Mouse (Mus musculus): ENCODE data around the gene Emid1. TPM values are rescaled to one million over a fixed set of nuclear protein-coding genes. Genes with fewer than 3 reads are reported as not detected.

The Emid1 gene
- polyA plus RNA-seq, 1 experiment: 56.7 TPM

DNA sequence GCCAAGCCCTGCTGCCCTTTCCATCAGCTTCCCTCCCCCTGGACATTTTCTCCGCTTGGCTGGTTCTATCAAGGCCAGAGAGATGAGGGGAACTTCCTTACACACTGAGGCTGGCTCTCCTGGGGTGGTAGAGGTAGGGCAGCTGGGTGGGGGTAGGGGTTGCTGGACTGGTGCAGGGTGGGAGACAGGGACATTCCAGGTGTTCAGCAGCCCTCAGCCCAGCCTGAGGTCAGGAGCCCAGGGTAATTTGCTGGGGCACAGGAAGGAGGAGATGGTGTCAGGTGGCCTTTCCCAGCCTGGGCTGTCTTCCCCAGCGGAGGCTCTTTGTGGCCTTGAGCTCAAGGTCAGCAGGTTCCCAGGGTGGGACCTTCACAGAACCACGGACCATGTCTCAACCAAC is 6.5 kb downstream of the Emid1 start:
- Histone ChIP-seq H3K4me3 (ENCODE audit: control insufficient read depth, insufficient read depth, low read length) (no peak overlapping the region), H3K27me3 (ENCODE audit: control insufficient read depth, insufficient read depth, low read length) (no peaks in the 10 kb centered on the region), H3K36me3 (ENCODE audit: control insufficient read depth, insufficient read depth, low read length) (no peaks in the 10 kb centered on the region), H3K27ac (ENCODE audit: control insufficient read depth, insufficient read depth, low read length) (no peak overlapping the region), H3K4me1 (replicated peaks; ENCODE audit: control insufficient read depth, insufficient read depth, low read length) (peaks cover 21% of the 10 kb centered on the region)
- TF ChIP-seq POLR2A (IDR thresholded peaks at IDR 0.05; ENCODE audit: control insufficient read depth, extremely low read depth, insufficient read depth, low read length, poor library complexity) (no peak), CTCF (IDR thresholded peaks at IDR 0.05; ENCODE audit: borderline replicate concordance, control insufficient read depth, extremely low read depth, insufficient read depth, low read length, poor library complexity) (no peak)
- DNase-seq: no peak
- 98% methylated on average over 3 of the region's 3 CpGs for WGBS

DNA sequence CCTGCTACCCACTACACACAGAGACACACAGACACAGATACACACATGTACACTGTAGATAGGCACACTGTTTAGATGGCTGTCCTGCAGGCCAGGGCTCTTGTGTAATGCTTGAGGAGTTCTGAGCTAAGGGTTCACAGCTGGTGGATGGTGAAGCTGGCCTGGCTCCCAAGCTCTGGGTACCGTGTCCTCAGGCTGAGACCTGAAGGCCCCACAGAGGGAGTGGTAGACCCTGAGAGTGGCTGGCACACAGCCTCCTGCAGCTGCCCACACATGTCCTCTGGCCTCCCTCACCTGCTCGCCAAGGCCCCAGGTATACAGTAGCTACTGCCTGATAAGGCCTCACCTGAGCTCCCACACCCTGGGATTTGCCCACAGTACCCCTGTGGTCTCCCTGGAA is 10.1 kb downstream of the Emid1 start:
- 98% methylated on average over 2 of the region's 2 CpGs for WGBS
- Histone ChIP-seq H3K4me1 (replicated peaks; ENCODE audit: control insufficient read depth, insufficient read depth, low read length) (no peaks in the 10 kb centered on the region), H3K4me3 (ENCODE audit: control insufficient read depth, insufficient read depth, low read length) (no peak overlapping the region), H3K27me3 (ENCODE audit: control insufficient read depth, insufficient read depth, low read length) (no peaks in the 10 kb centered on the region), H3K27ac (ENCODE audit: control insufficient read depth, insufficient read depth, low read length) (no peak overlapping the region), H3K36me3 (ENCODE audit: control insufficient read depth, insufficient read depth, low read length) (no peaks in the 10 kb centered on the region)
- TF ChIP-seq CTCF (IDR thresholded peaks at IDR 0.05; ENCODE audit: borderline replicate concordance, control insufficient read depth, extremely low read depth, insufficient read depth, low read length, poor library complexity) (no peak), POLR2A (IDR thresholded peaks at IDR 0.05; ENCODE audit: control insufficient read depth, extremely low read depth, insufficient read depth, low read length, poor library complexity) (no peak)
- no peak for DNase-seq

DNA sequence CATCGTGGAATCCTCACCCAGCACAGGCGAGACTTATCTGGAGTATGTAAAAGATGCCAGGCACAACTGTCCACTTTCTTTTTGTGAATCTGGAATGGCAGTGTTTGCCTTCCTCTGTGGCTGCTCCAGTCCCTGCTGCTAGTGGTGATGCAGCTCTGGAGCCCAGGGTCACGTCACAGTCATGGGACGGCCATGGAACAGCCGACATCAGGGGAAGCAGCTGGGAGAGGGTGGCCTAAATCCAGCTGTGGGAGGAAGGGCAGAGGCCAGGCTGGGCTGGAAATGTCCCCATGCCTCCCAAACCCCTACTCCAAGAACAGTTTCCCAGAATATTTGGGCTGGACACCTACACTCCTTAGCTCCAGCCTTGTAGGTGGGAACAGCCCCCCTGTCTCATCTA is 10.8 kb downstream of the Emid1 start:
- H3K27ac ChIP-seq (ENCODE audit: control insufficient read depth, insufficient read depth, low read length): no peak overlapping the region
- WGBS: 99% methylated on average over 5 of the region's 5 CpGs

DNA sequence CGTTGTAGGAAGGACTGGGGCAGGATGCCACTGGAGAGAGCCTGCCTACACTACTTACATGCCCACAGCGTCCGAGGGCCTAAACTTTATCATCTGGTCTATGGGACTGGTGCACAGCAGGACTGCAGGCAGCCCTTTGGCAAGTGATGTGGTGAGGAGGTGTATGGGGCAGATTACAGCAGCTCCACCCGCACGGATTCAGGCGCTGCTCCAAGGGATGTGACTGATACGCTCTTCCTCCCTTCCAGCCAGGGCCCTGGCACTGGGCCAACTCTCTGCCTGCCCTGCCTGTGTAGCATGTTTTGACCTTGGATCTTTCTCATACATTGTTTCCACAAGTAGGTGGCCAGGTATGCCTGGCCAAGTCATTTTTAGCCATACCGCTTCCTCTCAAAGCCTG is 11.4 kb downstream of the Emid1 start:
- Histone ChIP-seq H3K4me3 (ENCODE audit: control insufficient read depth, insufficient read depth, low read length) (no peak overlapping the region), H3K4me1 (replicated peaks; ENCODE audit: control insufficient read depth, insufficient read depth, low read length) (no peaks in the 10 kb centered on the region), H3K27me3 (ENCODE audit: control insufficient read depth, insufficient read depth, low read length) (no peaks in the 10 kb centered on the region), H3K36me3 (ENCODE audit: control insufficient read depth, insufficient read depth, low read length) (no peaks in the 10 kb centered on the region), H3K27ac (ENCODE audit: control insufficient read depth, insufficient read depth, low read length) (no peak overlapping the region)
- TF ChIP-seq POLR2A (IDR thresholded peaks at IDR 0.05; ENCODE audit: control insufficient read depth, extremely low read depth, insufficient read depth, low read length, poor library complexity) (no peak), CTCF (IDR thresholded peaks at IDR 0.05; ENCODE audit: borderline replicate concordance, control insufficient read depth, extremely low read depth, insufficient read depth, low read length, poor library complexity) (no peak)
- WGBS: 90% methylated on average over 8 of the region's 8 CpGs
- DNase-seq: no peak

More for the DNA sequence above, 10.8 kb downstream of the Emid1 start:
- no peak overlapping the region for H3K4me3 ChIP-seq (ENCODE audit: control insufficient read depth, insufficient read depth, low read length)
- no peak for DNase-seq
- H3K4me1 ChIP-seq (replicated peaks; ENCODE audit: control insufficient read depth, insufficient read depth, low read length): no peaks in the 10 kb centered on the region
- H3K36me3 ChIP-seq (ENCODE audit: control insufficient read depth, insufficient read depth, low read length): no peaks in the 10 kb centered on the region
- H3K27me3 ChIP-seq (ENCODE audit: control insufficient read depth, insufficient read depth, low read length): no peaks in the 10 kb centered on the region
- TF ChIP-seq CTCF (IDR thresholded peaks at IDR 0.05; ENCODE audit: borderline replicate concordance, control insufficient read depth, extremely low read depth, insufficient read depth, low read length, poor library complexity): no peak
- no peak for TF ChIP-seq POLR2A (IDR thresholded peaks at IDR 0.05; ENCODE audit: control insufficient read depth, extremely low read depth, insufficient read depth, low read length, poor library complexity)

- no peaks in the 10 kb centered on the region for H3K36me3 ChIP-seq (ENCODE audit: control insufficient read depth, insufficient read depth, low read length)
- no peak for TF ChIP-seq CTCF (IDR thresholded peaks at IDR 0.05; ENCODE audit: borderline replicate concordance, control insufficient read depth, extremely low read depth, insufficient read depth, low read length, poor library complexity)
- no peak for TF ChIP-seq POLR2A (IDR thresholded peaks at IDR 0.05; ENCODE audit: control insufficient read depth, extremely low read depth, insufficient read depth, low read length, poor library complexity)
- 97% methylated on average over 9 of the region's 9 CpGs for WGBS
- no peaks in the 10 kb centered on the region for H3K27me3 ChIP-seq (ENCODE audit: control insufficient read depth, insufficient read depth, low read length)
- H3K4me1 ChIP-seq (replicated peaks; ENCODE audit: control insufficient read depth, insufficient read depth, low read length): no peaks in the 10 kb centered on the region
- H3K27ac ChIP-seq (ENCODE audit: control insufficient read depth, insufficient read depth, low read length): no peak overlapping the region
- no peak for DNase-seq
- H3K4me3 ChIP-seq (ENCODE audit: control insufficient read depth, insufficient read depth, low read length): no peak overlapping the region
Measured at GRCm38 (mm10) chr11:5139372-5139771, 12.7 kb downstream of the Emid1 start.

DNA sequence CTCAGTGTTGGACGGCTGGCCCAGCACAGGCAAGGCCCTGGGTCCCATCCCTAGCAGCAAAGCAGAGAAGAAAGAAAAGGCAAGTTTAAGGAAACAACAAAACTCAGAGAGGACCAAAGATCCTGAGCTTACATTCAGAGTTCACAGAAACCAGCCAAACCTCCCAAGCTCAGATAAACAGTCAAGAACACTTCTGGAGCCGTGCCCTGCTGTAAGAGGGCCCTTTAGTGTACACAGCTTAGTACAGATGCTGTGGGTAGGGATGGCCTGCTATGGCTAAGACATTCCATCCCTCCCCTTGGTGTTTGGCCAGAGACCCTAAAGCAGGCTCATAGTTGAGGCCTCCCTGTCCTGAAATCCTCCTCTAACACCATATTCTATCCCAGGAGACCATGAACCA is 13.4 kb downstream of the Emid1 start:
- Histone ChIP-seq H3K27me3 (ENCODE audit: control insufficient read depth, insufficient read depth, low read length) (no peaks in the 10 kb centered on the region), H3K4me3 (ENCODE audit: control insufficient read depth, insufficient read depth, low read length) (no peak overlapping the region), H3K36me3 (ENCODE audit: control insufficient read depth, insufficient read depth, low read length) (no peaks in the 10 kb centered on the region), H3K4me1 (replicated peaks; ENCODE audit: control insufficient read depth, insufficient read depth, low read length) (no peaks in the 10 kb centered on the region), H3K27ac (ENCODE audit: control insufficient read depth, insufficient read depth, low read length) (no peak overlapping the region)
- no peak for DNase-seq
- TF ChIP-seq CTCF (IDR thresholded peaks at IDR 0.05; ENCODE audit: borderline replicate concordance, control insufficient read depth, extremely low read depth, insufficient read depth, low read length, poor library complexity) (no peak), POLR2A (IDR thresholded peaks at IDR 0.05; ENCODE audit: control insufficient read depth, extremely low read depth, insufficient read depth, low read length, poor library complexity) (no peak)
- 98% methylated on average over 2 of the region's 2 CpGs for WGBS

DNA sequence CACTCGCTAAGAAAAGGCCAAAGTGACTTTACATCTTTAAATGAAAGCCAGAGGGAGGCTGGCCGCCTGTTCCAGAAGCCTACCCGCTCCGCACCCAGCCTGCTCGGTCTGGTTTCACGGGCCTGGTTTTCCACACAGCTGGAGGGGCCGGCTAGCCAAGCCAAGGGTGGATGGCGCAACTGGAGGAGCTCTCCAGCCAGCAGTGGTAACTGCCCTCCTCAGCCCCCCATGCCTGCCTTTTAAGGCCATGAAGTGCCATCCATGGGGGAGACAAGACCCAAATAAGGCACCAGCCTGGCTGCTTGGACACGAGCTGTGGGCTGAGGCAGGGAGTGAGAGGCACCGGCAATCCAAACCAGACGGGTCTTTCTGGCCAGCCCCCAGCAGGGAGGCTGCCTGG is 16.1 kb downstream of the Emid1 start:
- DNase-seq: no peak
- no peak for TF ChIP-seq POLR2A (IDR thresholded peaks at IDR 0.05; ENCODE audit: control insufficient read depth, extremely low read depth, insufficient read depth, low read length, poor library complexity)
- no peak for TF ChIP-seq CTCF (IDR thresholded peaks at IDR 0.05; ENCODE audit: borderline replicate concordance, control insufficient read depth, extremely low read depth, insufficient read depth, low read length, poor library complexity)
- Histone ChIP-seq H3K27me3 (ENCODE audit: control insufficient read depth, insufficient read depth, low read length) (no peaks in the 10 kb centered on the region), H3K4me1 (replicated peaks; ENCODE audit: control insufficient read depth, insufficient read depth, low read length) (no peaks in the 10 kb centered on the region), H3K27ac (ENCODE audit: control insufficient read depth, insufficient read depth, low read length) (no peak overlapping the region), H3K36me3 (ENCODE audit: control insufficient read depth, insufficient read depth, low read length) (no peaks in the 10 kb centered on the region), H3K4me3 (ENCODE audit: control insufficient read depth, insufficient read depth, low read length) (no peak overlapping the region)
- WGBS: 96% methylated on average over 11 of the region's 11 CpGs
